Mouse (Mus musculus) embryonic fibroblast, embryonic 13.5 days (primary cell): ENCODE results near the gene Hpd.

ENCODE experiments used
- CTCF ChIP-seq: IDR thresholded peaks from 2 replicates; pipeline ENCODE4 v1.5.1; 2011; ENCODE audit warnings: mild to moderate bottlenecking, control low read depth, low read length, moderate library complexity, borderline replicate concordance; ENCODE audit not compliant: insufficient read depth
- POLR2A ChIP-seq: IDR thresholded peaks from 2 replicates; pipeline ENCODE4 v1.6.1; 2011; ENCODE audit warnings: low read depth, mild to moderate bottlenecking, control low read depth, low read length, moderate library complexity

- no peak for TF ChIP-seq CTCF
- peak; percentile 36 for TF ChIP-seq POLR2A
Observed at GRCm38 (mm10) chr5:123137910-123138229, 44.7 kb downstream of the Hpd start.
